Mouse (Mus musculus): ENCODE results near the gene Bphl.
"Not testable (repeated sequence)": the region's sequence is repeated elsewhere in the genome, so short reads cannot be mapped to it uniquely, and the experiment has no call there.

Gene Bphl

DNA sequence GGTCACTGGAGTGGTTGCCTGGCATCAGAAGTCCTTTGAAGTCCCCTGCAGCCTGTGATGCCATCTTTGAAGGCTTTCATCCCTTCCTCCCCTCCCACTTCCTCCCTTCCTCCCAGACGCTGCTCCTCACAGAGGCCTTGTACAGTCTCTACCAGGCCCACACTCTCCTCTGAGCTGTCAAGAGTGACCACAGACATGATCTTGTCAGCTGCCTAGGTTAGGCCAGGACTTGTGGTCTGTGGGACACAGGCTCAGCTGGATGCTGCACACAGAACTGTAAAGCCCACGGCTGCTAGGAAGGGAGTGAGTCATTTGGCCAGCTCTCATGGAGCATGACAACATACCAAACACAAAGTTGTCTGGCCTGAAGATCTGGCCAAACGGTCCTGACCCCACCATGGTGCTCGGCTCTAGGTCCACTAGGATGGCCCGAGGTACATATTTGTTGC, 50.8 kb downstream of the Bphl start:
- DNase-seq (ENCODE audit: low spot score in 2 of 2): not testable (repeated sequence)

DNA sequence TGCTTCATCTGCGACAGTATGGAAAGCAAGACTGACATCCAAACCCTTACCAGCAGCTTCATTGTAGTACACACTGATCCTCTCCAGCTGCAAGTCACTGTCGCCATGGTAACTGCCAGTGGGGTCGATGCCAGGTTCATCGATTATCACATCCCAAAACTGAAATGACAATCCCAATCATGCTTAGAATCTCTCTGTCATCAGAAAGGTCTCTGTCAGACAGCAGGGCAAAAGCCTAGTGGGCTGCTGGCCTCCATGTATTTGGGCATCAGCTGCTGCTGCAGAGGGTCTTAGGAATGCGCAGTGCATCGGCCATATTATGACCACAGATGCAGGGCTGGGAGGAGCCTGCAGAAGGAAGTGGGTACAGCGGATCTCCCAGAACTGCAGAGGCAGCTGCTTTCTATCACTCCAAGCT, 51.5 kb downstream of the Bphl start:
- DNase-seq (ENCODE audit: low spot score in 2 of 2): no peak

GRCm38 (mm10) chr13:34089358-34089757, 52.0 kb downstream of the Bphl start:
- DNase-seq (ENCODE audit: low spot score in 2 of 2): no peak

GRCm38 (mm10) chr13:34095542-34096435, 58.4 kb downstream of the Bphl start:
- peak; percentile 76 to 84 for DNase-seq (ENCODE audit: low spot score in 2 of 2)

- DNase-seq (ENCODE audit: low spot score in 2 of 2): no peak
Observed at GRCm38 (mm10) chr13:34096455-34096854, 59.1 kb downstream of the Bphl start.

DNA sequence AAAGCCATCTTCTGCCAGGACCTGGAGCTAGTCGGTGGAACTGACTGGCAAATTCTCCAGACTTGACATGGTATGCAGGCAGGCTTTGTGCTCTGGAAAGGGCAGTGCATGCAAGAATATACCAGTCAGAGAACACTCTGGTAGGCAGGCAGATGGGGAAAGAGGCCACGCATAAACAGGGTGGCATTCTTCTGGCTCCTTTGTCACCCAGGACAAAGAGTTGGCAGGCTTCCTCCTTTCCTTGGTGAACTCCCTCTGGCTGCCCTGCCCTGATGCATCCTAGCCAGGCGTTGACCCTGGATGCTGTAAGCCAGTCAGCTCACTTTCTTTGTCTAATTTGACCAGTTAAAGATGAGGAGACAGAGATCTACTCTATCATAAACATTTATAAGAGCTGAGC, 59.7 kb downstream of the Bphl start:
- DNase-seq (ENCODE audit: low spot score in 2 of 2): no peak

DNA sequence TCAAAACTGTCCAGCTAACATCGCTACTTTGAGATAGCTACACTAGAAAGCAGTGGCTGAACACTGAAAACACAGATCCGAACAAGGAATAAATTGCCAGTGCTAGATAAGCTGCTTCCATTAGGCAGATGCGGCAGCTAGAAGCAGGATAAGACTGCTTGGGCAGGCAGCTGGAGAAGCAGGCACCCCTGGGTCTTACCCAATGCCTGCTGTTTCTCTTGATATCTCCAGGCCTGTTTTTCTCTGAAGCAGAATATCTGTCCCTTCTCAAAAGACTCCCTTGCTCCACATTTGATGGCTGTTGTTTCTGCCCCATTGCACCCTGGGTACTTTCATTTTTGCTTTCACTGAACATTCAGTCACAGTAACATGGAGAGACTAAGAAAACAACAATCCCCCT, 63.3 kb downstream of the Bphl start:
- no peak for DNase-seq (ENCODE audit: low spot score in 2 of 2)

GRCm38 (mm10) chr13:34101247-34101646, 63.9 kb downstream of the Bphl start:
- DNase-seq (ENCODE audit: low spot score in 2 of 2): no peak

GRCm38 (mm10) chr13:34101908-34102307, 64.5 kb downstream of the Bphl start:
- no peak for DNase-seq (ENCODE audit: low spot score in 2 of 2)

DNA sequence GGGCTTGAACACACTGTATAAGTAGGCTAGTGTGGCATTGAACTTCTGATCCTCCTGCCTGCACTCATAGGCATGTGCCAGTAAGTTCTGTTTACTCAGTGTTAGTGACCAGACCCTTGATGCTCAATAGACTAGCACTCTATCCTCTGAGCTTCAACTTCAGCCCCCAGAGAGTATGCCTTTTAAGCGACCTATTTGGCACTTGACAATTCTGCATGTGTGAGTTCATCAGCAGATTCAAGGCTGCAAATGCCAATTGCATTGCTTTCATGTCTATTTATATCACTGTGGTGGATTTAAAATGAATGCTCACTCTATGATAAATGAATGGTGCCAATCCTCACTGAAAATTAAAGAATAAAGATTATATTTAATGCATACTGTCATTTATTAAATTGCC, 68.0 kb downstream of the Bphl start:
- no peak for DNase-seq (ENCODE audit: low spot score in 2 of 2)

- DNase-seq (ENCODE audit: low spot score in 2 of 2): no peak
Observed at GRCm38 (mm10) chr13:34106256-34106655, 68.9 kb downstream of the Bphl start.

- no peak for DNase-seq (ENCODE audit: low spot score in 2 of 2)
Observed at GRCm38 (mm10) chr13:34106999-34107398, 69.6 kb downstream of the Bphl start.

DNA sequence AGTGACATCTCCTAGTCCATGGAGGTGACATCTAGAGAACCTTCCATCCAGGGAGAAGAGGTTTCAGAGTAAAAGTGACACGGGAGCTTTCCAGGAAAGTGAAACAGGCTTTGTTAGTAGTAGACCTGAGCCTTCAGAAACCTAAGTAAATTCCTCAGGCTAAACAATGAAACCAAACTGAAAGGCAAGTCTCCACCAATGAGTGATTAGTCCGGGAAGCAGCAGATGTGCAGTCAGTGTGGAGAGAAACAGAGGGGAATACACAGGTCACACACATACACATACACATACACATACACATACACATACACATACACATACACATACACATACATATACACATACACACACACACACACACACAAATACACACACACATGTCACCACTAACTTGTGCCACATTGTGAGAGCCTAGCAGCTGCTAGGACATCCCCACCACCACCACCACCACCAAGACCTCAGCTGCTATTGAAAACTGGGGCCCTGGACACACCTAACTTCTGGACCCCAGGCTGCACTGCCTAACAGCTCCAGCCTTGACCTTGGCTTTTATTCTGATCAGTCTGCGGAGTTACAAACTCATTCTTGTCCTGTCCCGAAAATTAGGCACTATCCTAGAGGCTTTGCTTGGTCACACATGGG, 71.8 kb downstream of the Bphl start:
- no peak for DNase-seq (ENCODE audit: low spot score in 2 of 2)

GRCm38 (mm10) chr13:34109677-34110058, 72.3 kb downstream of the Bphl start:
- DNase-seq (ENCODE audit: low spot score in 2 of 2): no peak

- no peak for DNase-seq (ENCODE audit: low spot score in 2 of 2)
Observed at GRCm38 (mm10) chr13:34111019-34111418, 73.6 kb downstream of the Bphl start.

- DNase-seq (ENCODE audit: low spot score in 2 of 2): no peak
Observed at GRCm38 (mm10) chr13:34111878-34112277, 74.5 kb downstream of the Bphl start.

DNA sequence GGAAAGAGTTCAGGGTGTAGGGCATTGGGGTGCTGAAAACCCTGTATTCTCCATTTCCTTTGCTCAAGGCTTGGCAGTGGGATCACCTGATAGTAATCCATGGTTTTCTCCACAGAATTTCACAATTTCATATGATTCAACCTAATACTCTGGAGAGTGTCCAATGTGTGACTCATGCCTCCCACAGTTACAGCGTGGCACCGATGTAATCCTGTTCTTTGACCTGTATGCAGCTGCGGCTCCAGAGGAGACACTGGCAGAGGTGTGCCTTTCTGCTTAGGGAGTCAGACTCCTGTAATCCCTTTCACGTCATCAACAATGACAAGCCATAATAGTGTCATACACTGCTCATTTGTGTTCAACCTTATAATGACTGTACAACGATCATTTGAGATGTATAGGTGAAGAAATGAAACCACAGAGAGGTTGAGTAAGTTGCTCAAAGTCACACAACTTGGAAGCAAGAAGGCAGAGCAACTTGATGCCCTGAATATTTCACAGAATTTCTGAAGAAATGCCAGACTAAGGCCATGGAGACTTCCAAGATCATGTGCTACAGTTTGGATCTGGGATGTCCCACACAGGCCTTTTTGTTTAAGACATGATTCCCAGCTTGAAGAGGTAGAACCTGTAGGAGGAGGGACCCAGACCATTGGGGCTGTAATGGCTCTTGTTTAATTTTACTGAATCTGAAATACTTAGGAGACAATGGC, 75.1 kb downstream of the Bphl start:
- no peak for DNase-seq (ENCODE audit: low spot score in 2 of 2)

DNA sequence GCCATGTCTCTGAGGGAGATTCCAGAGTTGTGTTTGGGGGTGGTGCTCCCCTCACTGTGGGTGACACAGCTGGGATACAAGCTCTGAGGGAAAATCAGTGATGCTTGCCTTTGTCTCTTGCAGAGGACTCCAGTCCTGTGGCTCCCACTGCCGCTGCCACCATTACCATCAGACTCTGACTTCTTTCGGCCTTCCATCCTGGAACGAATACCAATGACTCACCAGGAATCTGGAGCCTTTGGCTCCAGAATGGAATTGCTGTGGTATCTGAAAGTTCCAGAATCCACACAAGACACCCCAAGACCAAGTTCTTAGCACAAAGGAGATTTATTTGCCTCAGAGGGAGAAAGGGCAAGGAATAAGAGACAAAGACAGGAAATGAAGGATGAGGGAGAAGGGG, 75.7 kb downstream of the Bphl start:
- DNase-seq (ENCODE audit: low spot score in 2 of 2): no peak

DNA sequence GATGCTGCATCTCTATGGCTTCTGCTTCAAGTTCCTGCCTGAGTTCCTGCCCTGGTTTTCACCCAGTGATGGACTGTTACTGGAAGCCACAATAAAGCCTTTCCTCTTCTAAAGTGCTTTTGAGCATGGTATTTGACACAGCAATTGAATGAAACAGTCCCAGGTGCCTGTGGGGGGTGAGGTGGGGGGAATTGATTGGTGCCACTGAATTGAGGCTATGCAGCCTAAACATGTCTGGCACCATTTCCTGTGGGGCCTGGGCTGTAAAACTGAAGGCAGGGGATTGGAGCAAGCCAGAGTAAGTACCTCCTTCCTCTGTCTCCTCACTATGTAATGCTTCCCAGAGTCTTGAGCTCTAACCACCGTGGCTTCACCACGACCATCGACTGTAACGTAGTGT, 77.3 kb downstream of the Bphl start:
- no peak for DNase-seq (ENCODE audit: low spot score in 2 of 2)

- no peak for DNase-seq (ENCODE audit: low spot score in 2 of 2)
Observed at GRCm38 (mm10) chr13:34116508-34116907, 79.1 kb downstream of the Bphl start.

- DNase-seq (ENCODE audit: low spot score in 2 of 2): no peak
Observed at GRCm38 (mm10) chr13:34118816-34119215, 81.4 kb downstream of the Bphl start.

DNA sequence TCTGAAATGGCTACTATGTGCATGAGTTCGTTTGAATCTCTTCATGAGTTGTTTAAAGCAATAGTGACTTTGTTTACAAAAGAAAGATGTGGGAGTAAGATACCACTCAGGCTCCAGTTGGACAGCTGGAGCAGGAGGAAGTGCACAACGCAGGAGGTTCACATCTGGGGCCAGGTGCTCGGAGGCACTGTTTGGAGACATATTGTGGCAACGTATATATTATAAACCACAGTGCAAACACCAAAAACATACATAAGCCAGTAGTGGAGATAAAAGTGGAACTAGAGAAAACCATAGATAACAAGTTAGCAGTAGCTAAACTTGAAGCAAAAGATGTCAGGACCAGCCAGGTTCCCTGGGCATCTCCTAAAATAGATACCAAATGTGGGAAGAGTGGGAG, 82.0 kb downstream of the Bphl start:
- no peak for DNase-seq (ENCODE audit: low spot score in 2 of 2)

GRCm38 (mm10) chr13:34120536-34120935, 83.1 kb downstream of the Bphl start:
- DNase-seq (ENCODE audit: low spot score in 2 of 2): no peak

Data from frontal cortex, postnatal 10 days (tissue).